Mouse (Mus musculus) T-cell, adult 66 days (primary cell): ENCODE data around the gene Ptcd2. TPM values are rescaled to one million over a fixed set of nuclear protein-coding genes. Genes with fewer than 3 reads are reported as not detected.

ENCODE experiments used
- total RNA-seq, 2 experiments: library from RNA; stranded (reverse); gene quantifications; 3 replicates in 1 of 2; 4 replicates in 1 of 2; pipeline ENCODE4 v1.2.4; 2023

Ptcd2 gene
- total RNA-seq, result 10 to 100 TPM; 38.6 to 42.2 TPM

DNA sequence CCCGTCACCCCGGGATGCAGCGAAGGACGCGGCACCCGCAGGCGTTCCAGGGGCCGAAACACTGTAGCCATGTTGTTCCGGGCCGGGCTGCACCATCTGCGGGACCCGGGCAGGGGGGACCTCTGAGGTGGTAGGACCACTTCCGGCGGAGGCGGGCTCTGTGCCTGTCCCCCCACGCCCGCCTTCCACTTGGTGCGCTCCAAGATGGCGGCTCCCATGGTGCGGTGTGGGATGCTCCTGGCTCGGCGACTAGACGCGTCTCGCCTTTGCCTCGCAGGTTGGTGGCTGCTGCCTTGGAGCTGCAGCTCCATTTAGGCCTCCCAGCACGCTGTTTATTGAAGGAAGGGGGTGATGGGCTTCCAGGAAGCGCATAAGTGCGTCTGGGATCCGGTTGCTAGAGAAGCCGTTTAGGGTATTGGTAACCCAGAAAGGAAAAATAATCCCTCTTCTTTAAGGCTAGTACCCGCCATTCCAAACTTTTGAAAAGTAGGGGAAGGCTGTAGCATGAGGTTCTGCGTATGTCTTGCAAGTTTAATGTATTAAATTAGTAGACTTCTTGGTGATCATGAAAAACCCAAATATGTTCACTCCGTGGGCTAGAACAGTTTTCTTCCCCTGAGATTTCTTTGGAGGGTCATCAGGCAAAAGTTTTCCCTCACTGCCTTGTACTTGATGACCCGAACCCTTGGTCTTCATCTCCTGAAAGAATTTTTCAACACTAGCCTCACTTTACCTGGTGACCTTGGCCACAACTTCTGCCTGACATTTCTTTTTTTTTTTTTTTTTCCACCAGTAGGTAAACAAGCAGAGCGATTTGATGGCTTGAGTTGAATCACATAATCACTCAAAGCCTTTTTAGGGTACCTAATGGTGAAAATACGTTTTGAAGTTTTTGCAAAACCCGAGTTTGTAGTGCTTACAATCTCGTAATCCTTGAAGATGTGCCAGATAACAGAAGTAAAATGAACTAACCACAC is at the start of gene Ptcd2, which contains the start of gene Mrps27:
Gene Ptcd2 (minus strand): TSS at position 107 of the 977 bp plus-strand sequence.
Gene Mrps27 (plus strand): TSS at position 188 of the 977 bp plus-strand sequence.

Other genes with a start within 250 kb of the Ptcd2 start
- gene Zfp366, start 159.9 kb downstream of the Ptcd2 start, total RNA-seq, result under 1 TPM; 0.15 to 0.38 TPM
- 10 to 100 TPM; 16.1 to 16.9 TPM for gene Mrps27, start 81 bp upstream of the Ptcd2 start, total RNA-seq
- not detected for gene Map1b, start 171.8 kb upstream of the Ptcd2 start, total RNA-seq